Mouse (Mus musculus): ENCODE measurements around the gene Gm42906. TPM values are rescaled to one million over a fixed set of nuclear protein-coding genes. Genes with fewer than 3 reads are reported as not detected.

Gene Gm42906
- total RNA-seq, 2 experiments from 2014 or later, result 2.4 TPM; not detected in 1

- no peak for DNase-seq
- intact Hi-C loops (cut with DNase I), result no loop called here
These were observed 112.0 kb downstream of the Gm42906 start for GRCm38 (mm10) chr5:151315804-151316597.

GRCm38 (mm10) chr5:151300286-151300685 is 127.7 kb downstream of the Gm42906 start:
- DNase-seq, result no peak
- intact Hi-C loops (cut with DNase I), result no loop called here

- DNase-seq, result peak in 1 of 2 experiments; percentile 17
- intact Hi-C loops (cut with DNase I), result no loop called here
These were observed 128.4 kb downstream of the Gm42906 start for GRCm38 (mm10) chr5:151299576-151299975.

GRCm38 (mm10) chr5:151298371-151298770 is 129.6 kb downstream of the Gm42906 start:
- intact Hi-C loops (cut with DNase I), result no loop called here
- no peak for DNase-seq

GRCm38 (mm10) chr5:151296244-151296643 is 131.7 kb downstream of the Gm42906 start:
- DNase-seq, result no peak
- intact Hi-C loops (cut with DNase I), result no loop called here

- no peak for DNase-seq
- intact Hi-C loops (cut with DNase I), result no loop called here
These were observed 134.4 kb downstream of the Gm42906 start for GRCm38 (mm10) chr5:151293591-151293990.

- intact Hi-C loops (cut with DNase I), result no loop called here
These were observed 135.7 kb downstream of the Gm42906 start for GRCm38 (mm10) chr5:151292310-151292709.

GRCm38 (mm10) chr5:151286331-151286730 is 141.6 kb downstream of the Gm42906 start:
- intact Hi-C loops (cut with DNase I), result no loop called here
- no peak for DNase-seq

More at GRCm38 (mm10) chr5:151292310-151292709, 135.7 kb downstream of the Gm42906 start:
- peak in 1 of 2 experiments; percentile 17 for DNase-seq

GRCm38 (mm10) chr5:151279531-151279930 is 148.4 kb downstream of the Gm42906 start:
- DNase-seq, result no peak
- intact Hi-C loops (cut with DNase I), result no loop called here

GRCm38 (mm10) chr5:151277927-151278326 is 150.0 kb downstream of the Gm42906 start:
- no peak for DNase-seq

GRCm38 (mm10) chr5:151275986-151276385 is 152.0 kb downstream of the Gm42906 start:
- intact Hi-C loops (cut with DNase I), result no loop called here
- DNase-seq, result no peak

More at GRCm38 (mm10) chr5:151277927-151278326, 150.0 kb downstream of the Gm42906 start:
- intact Hi-C loops (cut with DNase I), result no loop called here

GRCm38 (mm10) chr5:151274265-151274664 is 153.7 kb downstream of the Gm42906 start:
- intact Hi-C loops (cut with DNase I), result no loop called here
- DNase-seq, result no peak

- DNase-seq, result no peak
- intact Hi-C loops (cut with DNase I), result no loop called here
These were observed 157.1 kb downstream of the Gm42906 start for GRCm38 (mm10) chr5:151270815-151271214.

GRCm38 (mm10) chr5:151266896-151267634 is 160.9 kb downstream of the Gm42906 start:
- DNase-seq, result no peak
- intact Hi-C loops (cut with DNase I), result no loop called here

- intact Hi-C loops (cut with DNase I), result no loop called here
- no peak for DNase-seq
These were observed 166.4 kb downstream of the Gm42906 start for GRCm38 (mm10) chr5:151261558-151261957.

GRCm38 (mm10) chr5:151252213-151252612 is 175.8 kb downstream of the Gm42906 start:
- intact Hi-C loops (cut with DNase I), result no loop called here
- no peak for DNase-seq

- DNase-seq, result no peak
- intact Hi-C loops (cut with DNase I), result no loop called here
These were observed 176.3 kb downstream of the Gm42906 start for GRCm38 (mm10) chr5:151251656-151252055.

GRCm38 (mm10) chr5:151248671-151249620 is 179.0 kb downstream of the Gm42906 start:
- no peak for DNase-seq
- intact Hi-C loops (cut with DNase I), result no loop called here

- DNase-seq, result no peak
- intact Hi-C loops (cut with DNase I), result no loop called here
These were observed 179.9 kb downstream of the Gm42906 start for GRCm38 (mm10) chr5:151248084-151248483.

- no peak for DNase-seq
- intact Hi-C loops (cut with DNase I), result no loop called here
These were observed 180.7 kb downstream of the Gm42906 start for GRCm38 (mm10) chr5:151247115-151247875.
